Mouse (Mus musculus): ENCODE measurements around the gene Eef1g.

DNA sequence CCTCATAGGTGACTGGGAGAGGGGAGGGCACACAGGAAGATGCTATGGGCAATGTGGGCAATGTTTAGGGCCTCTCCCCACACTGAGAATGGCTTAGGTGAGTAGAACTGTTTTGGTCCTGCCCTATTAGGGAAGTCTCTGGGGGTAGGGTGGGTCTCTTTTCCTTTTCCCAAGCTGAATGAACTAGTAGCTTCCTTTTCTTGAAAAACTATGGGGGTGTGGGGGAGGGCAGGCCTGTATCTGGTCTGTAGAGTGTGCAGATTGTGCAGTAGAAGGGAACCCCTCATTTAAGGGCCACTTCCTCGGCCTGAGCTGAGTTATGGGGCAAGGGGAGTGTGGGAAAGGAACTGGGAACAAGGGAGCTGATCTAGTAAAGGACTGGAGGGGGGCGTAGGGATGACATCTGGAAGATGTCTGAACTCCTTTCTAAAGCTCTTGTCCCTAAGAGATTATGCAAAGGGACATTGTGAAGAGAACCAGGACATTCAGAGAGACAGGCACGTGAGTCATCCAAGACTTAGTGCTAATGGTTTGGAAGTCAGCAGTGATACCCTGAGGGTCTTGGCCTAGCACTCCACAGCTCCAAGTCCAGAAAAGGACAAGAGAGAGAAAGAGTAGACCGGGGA lies 24.5 kb downstream of the Eef1g start:
- TF ChIP-seq TAL1 (IDR thresholded peaks at IDR 0.05; ENCODE audit: low read length) (no peak), GATA1 (IDR thresholded peaks at IDR 0.05; ENCODE audit: low read length) (no peak)
